Mouse (Mus musculus) MEL (cell line): ENCODE results near the gene Slfn4.
"Not testable (repeated sequence)": the region's sequence is repeated elsewhere in the genome, so short reads cannot be mapped to it uniquely, and the experiment has no call there.

Experiments used
- CTCF ChIP-seq, 3 experiments: IDR thresholded peaks in 2 of 3; conservative IDR thresholded peaks in 1 of 3; 2 replicates each; pipeline ENCODE4 v1.5.1; 2011 to 2012; ENCODE audit warnings: low read length in 3 of 3, low read depth in 2 of 3, mild to moderate bottlenecking in 2 of 3, improper control_type of control experiment in 1 of 3, inconsistent platforms in 1 of 3, mixed read lengths in 1 of 3, moderate library complexity in 1 of 3; ENCODE audit not compliant: control insufficient read depth in 1 of 3, insufficient read depth in 1 of 3, poor library complexity in 1 of 3, severe bottlenecking in 1 of 3
- ELF1 ChIP-seq: IDR thresholded peaks from 2 replicates; pipeline ENCODE4 v1.6.1; 2014; ENCODE audit warnings: low read depth, mild to moderate bottlenecking, inconsistent platforms, low read length, improper control_type of control experiment, moderate library complexity
- KAT2A ChIP-seq: conservative IDR thresholded peaks from 2 replicates; pipeline ENCODE4 v1.6.1; 2012; ENCODE audit warnings: low read depth, low read length, improper control_type of control experiment, inconsistent platforms
- MEF2A ChIP-seq: IDR thresholded peaks from 2 replicates; pipeline ENCODE4 v1.6.1; 2014; ENCODE audit warnings: low read depth, mild to moderate bottlenecking, inconsistent platforms, low read length, improper control_type of control experiment; ENCODE audit not compliant: poor library complexity, insufficient replicate concordance, severe bottlenecking; ENCODE audit errors: extremely low read depth
- NELFE ChIP-seq: IDR thresholded peaks from 2 replicates; pipeline ENCODE4 v1.6.1; 2011; ENCODE audit warnings: low read depth, low read length, improper control_type of control experiment
- POLR2A ChIP-seq, 2 experiments: IDR thresholded peaks; 2 replicates each; pipeline ENCODE4 v1.6.1; 2011 to 2012; ENCODE audit warnings: low read length in 2 of 2, mild to moderate bottlenecking in 2 of 2, control low read depth in 1 of 2, improper control_type of control experiment in 1 of 2, low read depth in 1 of 2, moderate library complexity in 1 of 2; ENCODE audit not compliant: control insufficient read depth in 1 of 2, insufficient read depth in 1 of 2, poor library complexity in 1 of 2
- POLR2AphosphoS2 ChIP-seq: IDR thresholded peaks from 2 replicates; pipeline ENCODE4 v1.6.1; 2011; ENCODE audit warnings: low read length, improper control_type of control experiment
- TAL1 ChIP-seq: IDR thresholded peaks from 2 replicates; pipeline ENCODE4 v1.6.1; 2012; ENCODE audit warnings: mild to moderate bottlenecking, inconsistent platforms, low read length, moderate library complexity, mixed read lengths
- USF1 ChIP-seq: IDR thresholded peaks from 2 replicates; pipeline ENCODE4 v1.6.1; 2014; ENCODE audit warnings: low read depth, mild to moderate bottlenecking, inconsistent platforms, low read length, improper control_type of control experiment, moderate library complexity
- USF2 ChIP-seq, 2 experiments: IDR thresholded peaks; 2 replicates each; pipeline ENCODE4 v1.6.1; 2011 to 2012; ENCODE audit warnings: improper control_type of control experiment in 2 of 2, low read length in 2 of 2, borderline replicate concordance in 1 of 2, inconsistent platforms in 1 of 2, low read depth in 1 of 2, mild to moderate bottlenecking in 1 of 2; ENCODE audit not compliant: insufficient read depth in 1 of 2
- ZC3H11A ChIP-seq: IDR thresholded peaks from 2 replicates; pipeline ENCODE4 v1.6.1; 2012; ENCODE audit warnings: low read depth, mild to moderate bottlenecking, inconsistent platforms, low read length, improper control_type of control experiment
- ZNF384 ChIP-seq: IDR thresholded peaks from 2 replicates; pipeline ENCODE4 v1.6.1; 2012; ENCODE audit warnings: low read depth, mild to moderate bottlenecking, inconsistent platforms, low read length, improper control_type of control experiment

- TF ChIP-seq CTCF (IDR thresholded peaks at IDR 0.05 in 2 of 3, conservative IDR thresholded peaks at IDR 0.05 in 1 of 3; ENCODE audit: control insufficient read depth in 1 of 3, insufficient read depth in 1 of 3, low read depth in 2 of 3, low read length in 3 of 3, poor library complexity in 1 of 3, severe bottlenecking in 1 of 3); KAT2A; MEF2A; ELF1; TAL1; ZNF384; POLR2AphosphoS2; NELFE; ZC3H11A; USF2 (IDR thresholded peaks at IDR 0.05; ENCODE audit: borderline replicate concordance in 1 of 2, insufficient read depth in 1 of 2, low read depth in 1 of 2, low read length in 2 of 2); USF1; POLR2A (IDR thresholded peaks at IDR 0.05; ENCODE audit: control insufficient read depth in 1 of 2, insufficient read depth in 1 of 2, low read depth in 1 of 2, low read length in 2 of 2, poor library complexity in 1 of 2): not testable (repeated sequence)
Observed at GRCm38 (mm10) chr11:83237390-83237789, 62.4 kb downstream of the Slfn4 start.
